Mouse (Mus musculus) layer of hippocampus, adult 9-10 months (tissue): ENCODE measurements at regions not wholly inside any gene's neighbourhood (a gene's known extent, or its start where the extent isn't known, plus 50 kb on each side); places are given as distances from the start of the nearest gene placed in this dataset.

ENCODE experiments used
- DNase-seq: peaks from one replicate; pipeline ENCODE4 v3.0.0; 2022; ENCODE audit warnings: low spot score

DNA sequence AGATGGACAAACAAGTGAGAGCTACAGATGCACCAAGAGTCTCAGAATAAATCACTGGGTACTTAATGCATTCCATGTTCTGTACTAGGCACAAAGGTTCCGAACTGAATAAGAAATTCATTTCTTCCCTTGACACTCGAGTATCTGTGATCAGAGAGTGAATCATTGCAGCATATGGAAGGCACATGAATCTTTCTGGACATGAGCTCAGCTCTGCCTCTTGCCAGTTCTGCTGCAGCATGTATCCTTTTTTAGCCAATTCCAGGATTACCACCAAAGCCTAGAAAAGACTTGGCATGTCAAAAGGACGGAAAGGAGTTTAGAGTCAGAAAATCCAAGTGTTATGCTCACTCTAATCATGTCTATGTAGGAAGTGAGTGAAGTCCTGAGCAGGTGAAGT lies 567.0 kb downstream of the Fam181b start:
- no peak for DNase-seq

DNA sequence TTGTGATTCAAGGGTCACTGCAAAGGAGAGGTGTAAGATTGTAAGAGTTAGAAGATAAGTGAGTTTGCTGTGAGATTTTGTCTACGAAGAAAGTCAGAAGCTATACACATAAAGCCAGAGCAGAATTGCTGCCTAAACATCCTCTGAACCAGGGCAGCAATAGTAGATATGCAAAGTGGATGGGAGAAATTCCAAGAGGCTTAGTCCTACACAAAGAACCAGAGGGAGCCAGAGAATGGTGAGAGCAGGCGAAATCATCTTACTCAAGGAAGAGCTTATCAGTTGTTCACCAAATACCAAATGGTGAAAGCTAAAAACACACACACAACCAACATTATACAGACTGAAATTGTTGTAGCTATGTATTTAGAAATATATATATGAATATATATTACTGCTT lies 586.1 kb downstream of the Fam181b start:
- DNase-seq: no peak

DNA sequence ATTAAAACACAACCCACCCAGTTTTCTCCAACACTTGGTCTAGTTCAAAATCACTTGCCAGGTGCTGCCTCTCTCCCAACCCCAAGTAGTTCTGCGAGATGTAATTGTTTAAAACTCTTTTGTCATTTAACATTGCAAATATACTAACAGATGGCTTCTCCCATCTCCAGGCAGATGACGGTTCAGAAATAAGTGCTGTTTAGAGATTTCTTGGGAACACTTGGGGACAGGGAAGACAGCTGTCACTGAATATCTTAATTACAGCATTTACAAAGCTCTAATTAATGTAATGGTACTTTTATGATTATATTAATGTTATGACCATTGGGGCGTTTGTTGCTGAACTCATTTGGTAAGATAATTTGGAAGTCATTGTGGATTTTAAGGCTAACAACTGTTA lies 592.2 kb downstream of the Fam181b start:
- DNase-seq: peak; percentile 27

DNA sequence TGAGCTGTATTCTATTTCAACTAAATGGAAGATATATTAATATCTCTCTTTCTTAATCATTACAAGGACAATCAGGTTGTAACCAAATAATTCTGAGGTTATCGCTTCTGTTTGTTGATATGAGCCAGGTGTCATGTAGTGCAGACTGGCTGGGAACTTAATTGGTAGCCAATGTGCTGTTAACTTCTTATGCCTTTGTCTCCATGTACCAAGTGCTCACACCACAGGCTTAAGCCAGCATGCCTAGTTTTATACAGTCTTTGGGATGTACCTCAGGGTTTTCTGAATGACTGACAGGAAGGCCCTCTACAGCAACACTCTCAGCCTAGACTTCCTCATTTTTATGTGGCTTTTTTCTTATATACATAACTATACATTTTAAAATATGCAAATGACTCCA lies 592.8 kb downstream of the Fam181b start:
- DNase-seq: no peak
